Mouse (Mus musculus): ENCODE measurements around the gene Aldh6a1. TPM values are rescaled to one million over a fixed set of nuclear protein-coding genes. Genes with fewer than 3 reads are reported as not detected.

Gene Aldh6a1
- total and polyA plus RNA-seq, 2 experiments from 2014 or later: 33.9 to 35.9 TPM

DNA sequence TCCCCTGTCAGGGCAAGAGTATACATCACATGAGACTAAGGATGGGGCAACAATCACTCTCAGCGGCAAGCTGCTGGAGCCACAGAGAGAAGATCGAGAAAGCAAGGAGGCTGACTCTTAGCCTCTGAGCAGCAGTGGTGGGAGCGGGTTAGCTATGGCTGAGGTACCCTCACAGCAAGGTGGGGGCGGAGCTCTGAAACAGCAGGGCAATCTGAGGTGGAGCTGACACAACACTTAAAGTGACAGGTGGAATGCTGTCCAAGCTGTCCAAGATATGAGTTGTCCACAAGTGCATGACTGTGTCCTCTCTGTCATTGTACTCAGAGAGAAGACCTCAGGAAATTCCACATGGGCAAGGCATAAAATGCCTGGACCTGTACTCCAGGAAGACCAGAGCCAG is 68.4 kb downstream of the Aldh6a1 start:
- Histone ChIP-seq H3K9ac (no peak overlapping the region), H3K4me1 (ENCODE audit: insufficient read depth) (no peaks in the 10 kb centered on the region), H3K4me3 (ENCODE audit: low read depth, low read length) (no peak overlapping the region), H3K27me3 (ENCODE audit: insufficient read depth, low read length) (no peaks in the 10 kb centered on the region), H3K9me3 (ENCODE audit: low read length) (no peaks in the 10 kb centered on the region), H3K36me3 (ENCODE audit: insufficient read depth) (peaks cover 11% of the 10 kb centered on the region; the same call in 1 of the 2 replicates), H3K27ac (ENCODE audit: low read depth, low read length) (no peak overlapping the region), H3K4me2 (ENCODE audit: low read depth) (no peak overlapping the region)
- DNase-seq: no peak
- WGBS: 89% methylated on average over 4 of the region's 4 CpGs
- TF ChIP-seq CTCF (IDR thresholded peaks at IDR 0.05; ENCODE audit: low read depth): no peak
- ATAC-seq: no peak

Other genes with a start within 250 kb of the Aldh6a1 start
- gene Elmsan1, start 232.1 kb downstream of the Aldh6a1 start, total RNA-seq (2014; rRNA removed): 7.0 and 7.9 TPM in 2 replicates
- 2.2 and 2.5 TPM in 2 replicates for gene Elmsan1, start 232.1 kb downstream of the Aldh6a1 start, polyA plus RNA-seq (2015; fragmentation: Nextera tagmentation; extraction: Ambion mirVana)
- 14.5 and 18.7 TPM in 2 replicates for gene Ptgr2, start 165.8 kb downstream of the Aldh6a1 start, total RNA-seq (2014; rRNA removed)
- 11.0 and 17.3 TPM in 2 replicates for gene Ptgr2, start 165.8 kb downstream of the Aldh6a1 start, polyA plus RNA-seq (2015; fragmentation: Nextera tagmentation; extraction: Ambion mirVana)
- 73.2 and 88.7 TPM in 2 replicates for gene Zfp410, start 134.2 kb downstream of the Aldh6a1 start, total RNA-seq (2014; rRNA removed)
- gene Zfp410, start 134.2 kb downstream of the Aldh6a1 start, polyA plus RNA-seq (2015; fragmentation: Nextera tagmentation; extraction: Ambion mirVana): 48.7 and 52.2 TPM in 2 replicates
- gene Coq6, start 89.3 kb downstream of the Aldh6a1 start, total RNA-seq (2014; rRNA removed): 62.0 and 83.1 TPM in 2 replicates
- gene Coq6, start 89.3 kb downstream of the Aldh6a1 start, polyA plus RNA-seq (2015; fragmentation: Nextera tagmentation; extraction: Ambion mirVana): 39.7 and 40.4 TPM in 2 replicates
- gene Fam161b, start 89.2 kb downstream of the Aldh6a1 start, total RNA-seq (2014; rRNA removed): 9.7 and 9.9 TPM in 2 replicates
- 6.6 and 9.2 TPM in 2 replicates for gene Fam161b, start 89.2 kb downstream of the Aldh6a1 start, polyA plus RNA-seq (2015; fragmentation: Nextera tagmentation; extraction: Ambion mirVana)
- 12.5 and 14.0 TPM in 2 replicates for gene Entpd5, start 42.0 kb downstream of the Aldh6a1 start, total RNA-seq (2014; rRNA removed)
- gene Entpd5, start 42.0 kb downstream of the Aldh6a1 start, polyA plus RNA-seq (2015; fragmentation: Nextera tagmentation; extraction: Ambion mirVana): 9.5 and 12.4 TPM in 2 replicates
- gene Bbof1, start 41.9 kb downstream of the Aldh6a1 start, total RNA-seq (2014; rRNA removed): 3.0 and 4.0 TPM in 2 replicates
- gene Bbof1, start 41.9 kb downstream of the Aldh6a1 start, polyA plus RNA-seq (2015; fragmentation: Nextera tagmentation; extraction: Ambion mirVana): 2.3 and 3.0 TPM in 2 replicates
- gene Rnf113a2, start 33.8 kb downstream of the Aldh6a1 start, total RNA-seq (2014; rRNA removed): 15.5 and 16.5 TPM in 2 replicates
- gene Rnf113a2, start 33.8 kb downstream of the Aldh6a1 start, polyA plus RNA-seq (2015; fragmentation: Nextera tagmentation; extraction: Ambion mirVana): 20.3 and 20.4 TPM in 2 replicates
- gene Lin52, start 418 bp upstream of the Aldh6a1 start, total RNA-seq (2014; rRNA removed): 18.2 and 22.1 TPM in 2 replicates
- 18.1 and 23.6 TPM in 2 replicates for gene Lin52, start 418 bp upstream of the Aldh6a1 start, polyA plus RNA-seq (2015; fragmentation: Nextera tagmentation; extraction: Ambion mirVana)
- 0.46 and 0.67 TPM in 2 replicates for gene Vsx2, start 118.8 kb upstream of the Aldh6a1 start, total RNA-seq (2014; rRNA removed)
- 0.05 and 0.10 TPM in 2 replicates for gene Vsx2, start 118.8 kb upstream of the Aldh6a1 start, polyA plus RNA-seq (2015; fragmentation: Nextera tagmentation; extraction: Ambion mirVana)
- 6.5 and 8.0 TPM in 2 replicates for gene Abcd4, start 166.4 kb upstream of the Aldh6a1 start, total RNA-seq (2014; rRNA removed)
- 3.9 and 6.7 TPM in 2 replicates for gene Abcd4, start 166.4 kb upstream of the Aldh6a1 start, polyA plus RNA-seq (2015; fragmentation: Nextera tagmentation; extraction: Ambion mirVana)
- not detected in 2 replicates for gene Vrtn, start 190.0 kb upstream of the Aldh6a1 start, total RNA-seq (2014; rRNA removed)
- 0.06 TPM in 2 replicates for gene Vrtn, start 190.0 kb upstream of the Aldh6a1 start, polyA plus RNA-seq (2015; fragmentation: Nextera tagmentation; extraction: Ambion mirVana)
- 17.6 and 21.1 TPM in 2 replicates for gene Syndig1l, start 247.8 kb upstream of the Aldh6a1 start, total RNA-seq (2014; rRNA removed)
- gene Syndig1l, start 247.8 kb upstream of the Aldh6a1 start, polyA plus RNA-seq (2015; fragmentation: Nextera tagmentation; extraction: Ambion mirVana): 11.3 and 12.3 TPM in 2 replicates

Data from forebrain, postnatal 0 days (tissue).